Mouse (Mus musculus) cerebellum, postnatal 4 days (tissue): ENCODE results near the gene Fancc.
A peak's percentile ranks its signal among the peaks of the same experiment; 100 is the strongest.

Experiments
- DNase-seq, 2 experiments: peaks; one replicate each; pipeline ENCODE4 v3.0.0; 2022; ENCODE audit warnings: low spot score in 2 of 2, mixed read lengths in 1 of 2

Fancc gene

DNA sequence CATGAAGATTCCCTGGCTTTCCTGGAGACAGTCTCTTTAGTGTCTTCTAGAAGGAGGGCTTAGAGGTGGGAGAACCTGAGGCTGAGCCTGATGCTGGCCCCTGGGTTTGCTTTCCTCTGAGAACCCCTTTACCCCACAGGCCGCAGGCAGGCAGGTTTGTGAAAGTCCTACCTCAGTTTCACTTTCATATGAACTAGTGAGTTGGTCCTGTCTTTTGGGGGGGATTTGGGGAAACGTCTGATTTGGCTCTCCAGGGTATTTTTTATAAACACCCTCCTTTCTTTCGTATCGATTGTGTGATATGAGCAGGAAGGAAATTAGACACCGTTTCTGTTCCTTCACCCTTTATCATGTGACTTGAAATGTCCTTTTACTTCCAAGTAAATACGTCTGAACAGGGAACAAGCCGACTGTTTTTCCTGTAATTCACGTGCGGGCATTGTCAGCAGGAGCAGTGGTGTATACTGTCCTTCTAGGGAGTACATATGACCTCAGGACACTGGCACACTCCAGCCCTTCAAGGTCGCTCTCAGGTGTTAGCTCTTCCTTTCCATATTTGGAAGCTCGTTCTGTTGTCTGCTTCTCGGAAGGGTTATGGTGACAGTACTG lies 250.6 kb downstream of the Fancc start:
- DNase-seq: no peak

GRCm38 (mm10) chr13:63245812-63246211 lies 251.3 kb downstream of the Fancc start:
- no peak for DNase-seq

DNA sequence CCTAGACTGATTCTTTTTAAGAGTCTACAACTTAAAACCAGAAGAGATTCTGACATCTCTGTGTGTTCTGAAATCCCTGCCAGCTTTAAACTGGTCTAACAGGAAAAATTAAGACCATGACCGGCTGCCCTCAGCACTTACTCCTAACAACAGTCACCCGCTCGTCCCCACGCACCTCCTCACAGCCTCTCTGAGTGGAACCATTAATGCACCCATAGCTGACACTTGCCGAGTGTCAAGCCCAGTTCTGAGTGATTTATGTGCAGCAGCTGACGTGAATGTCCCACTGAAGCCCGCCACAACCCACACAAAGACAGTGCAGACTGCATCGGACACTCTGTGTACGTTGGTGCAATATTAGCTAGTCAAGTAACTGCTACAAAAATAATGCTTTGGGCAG lies 251.9 kb downstream of the Fancc start:
- DNase-seq: no peak

DNA sequence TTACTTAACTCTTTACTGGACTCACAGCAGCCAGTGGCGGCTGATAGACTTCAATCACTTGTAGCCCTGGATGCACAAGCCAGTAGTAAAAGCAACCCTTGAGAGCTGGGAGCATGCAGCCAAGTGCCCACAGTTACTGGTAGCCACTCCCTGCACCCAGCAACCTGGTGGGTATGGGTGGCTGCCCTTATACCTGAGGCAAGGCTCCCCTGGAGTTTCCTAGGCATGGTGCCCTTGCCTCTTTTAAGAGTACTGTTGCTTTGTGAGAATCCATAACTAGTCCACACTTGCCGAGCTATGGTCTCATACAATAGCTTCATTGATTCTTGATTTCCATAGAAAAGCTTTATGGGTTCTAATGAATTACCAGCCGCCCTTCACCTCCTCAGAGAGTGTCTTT lies 252.7 kb downstream of the Fancc start:
- no peak for DNase-seq

GRCm38 (mm10) chr13:63243586-63243985 lies 253.5 kb downstream of the Fancc start:
- DNase-seq: no peak

DNA sequence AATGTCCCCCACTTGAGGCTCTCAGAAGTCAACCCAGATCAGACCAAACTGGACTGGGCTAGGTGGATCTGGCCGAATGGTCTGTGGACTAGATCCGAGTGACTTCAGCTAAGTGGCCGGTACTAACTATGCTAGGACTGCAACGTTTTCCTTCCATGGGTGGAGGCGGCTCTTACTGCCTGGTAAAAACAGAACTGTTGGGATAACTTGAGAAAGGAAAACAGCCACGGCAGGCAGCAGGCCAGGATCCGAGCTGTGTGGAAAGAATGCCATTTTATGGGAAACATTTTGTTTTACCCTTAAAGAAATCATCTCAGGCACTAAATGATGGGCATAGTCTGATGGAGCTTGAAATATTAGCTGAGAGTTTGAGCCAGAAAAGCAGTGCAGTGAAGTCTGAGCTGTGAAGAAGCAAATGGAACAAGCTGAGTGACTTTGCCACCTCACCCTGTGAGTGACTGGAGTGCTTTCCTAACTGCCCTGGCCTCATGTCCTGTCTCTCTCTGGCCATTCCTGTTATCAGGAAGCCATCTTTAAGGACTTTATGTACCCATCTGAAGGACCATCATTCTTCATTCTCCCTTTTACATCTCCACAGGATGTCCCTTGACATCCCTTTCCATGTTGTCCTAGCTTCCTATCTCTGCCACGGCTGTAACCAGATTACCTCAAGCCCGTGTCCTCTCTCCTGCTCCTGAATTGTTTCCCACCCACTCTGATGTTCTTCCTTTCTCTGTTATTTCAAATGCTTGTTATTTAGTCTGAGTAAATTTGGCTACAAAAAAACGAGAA lies 254.5 kb downstream of the Fancc start:
- DNase-seq: no peak

DNA sequence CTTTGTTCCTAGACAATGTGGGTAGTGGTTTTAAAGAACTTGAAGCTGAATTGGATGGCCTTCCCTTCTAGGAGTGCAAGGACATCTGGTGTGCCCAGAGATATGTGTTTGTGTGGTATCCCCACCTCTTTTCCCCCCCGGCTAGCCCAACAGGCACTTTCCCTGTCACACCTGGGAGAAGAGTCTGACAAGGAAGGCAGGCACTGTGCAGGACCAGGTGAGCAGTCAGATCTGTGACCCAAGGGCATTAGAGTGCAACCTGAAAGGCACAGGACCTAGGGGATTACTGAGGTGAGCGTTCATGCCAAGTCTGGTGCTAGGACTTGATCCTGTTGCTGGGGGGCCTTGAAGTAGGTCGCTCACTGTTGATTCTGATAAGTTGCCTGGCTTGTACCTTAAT lies 255.4 kb downstream of the Fancc start:
- DNase-seq: no peak

DNA sequence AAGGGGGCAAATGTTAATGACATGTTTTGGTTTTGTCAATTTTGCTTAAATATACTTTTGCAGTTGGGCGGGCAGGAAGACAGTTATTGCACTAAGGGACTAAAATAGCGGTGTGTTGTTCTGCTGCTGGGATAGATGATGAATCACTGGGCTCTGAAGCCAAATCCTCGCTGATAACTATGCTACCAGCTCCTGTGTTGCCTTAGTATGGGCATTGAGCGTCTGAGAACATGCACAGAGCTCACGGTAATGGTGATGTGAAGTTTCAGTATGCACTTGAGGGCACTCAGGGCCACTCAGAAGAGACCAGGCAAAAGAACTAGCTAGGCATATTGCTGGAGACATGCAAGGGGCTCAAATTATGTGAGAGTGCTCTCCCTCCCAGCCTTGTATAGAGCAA lies 256.2 kb downstream of the Fancc start:
- DNase-seq: no peak

DNA sequence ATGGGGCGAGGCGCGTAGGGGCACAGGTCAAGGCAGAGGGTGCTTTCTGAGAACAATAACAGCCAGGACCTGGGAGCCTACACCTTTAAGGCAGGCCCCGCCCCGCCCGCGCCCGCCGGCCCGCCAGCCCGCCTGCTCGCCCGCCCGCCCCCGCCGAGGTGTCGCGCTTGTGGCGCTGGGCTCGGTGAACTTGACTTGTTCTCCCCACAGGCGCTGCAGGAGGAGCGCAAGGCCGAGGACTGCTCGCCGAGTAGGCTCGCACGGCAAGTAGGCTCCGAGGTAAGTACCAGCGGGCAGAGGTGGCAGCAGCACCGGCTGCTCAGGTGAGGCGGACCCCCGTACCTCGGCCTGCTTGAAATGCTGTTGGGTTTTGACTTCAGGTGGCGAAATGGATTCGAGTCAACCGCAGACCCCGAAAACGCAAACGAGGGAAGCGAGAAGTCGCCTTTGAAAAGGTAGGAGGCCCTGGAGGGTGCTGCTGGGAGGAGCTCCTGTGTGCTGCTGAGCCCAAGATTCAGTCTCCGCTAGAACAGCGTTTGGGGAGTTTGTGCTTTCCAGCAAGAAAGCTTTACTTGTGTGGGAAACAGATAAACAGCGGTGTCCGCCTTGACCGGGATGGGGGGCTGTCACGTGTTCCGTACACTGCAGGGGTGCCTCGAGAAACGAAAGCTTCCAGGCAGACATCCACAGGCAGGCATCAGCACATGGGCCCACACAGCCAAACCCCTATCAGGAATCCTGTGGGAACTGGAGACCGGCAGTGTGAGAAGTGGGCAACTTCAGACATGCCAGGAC lies 257.0 kb downstream of the Fancc start:
- peak; percentile 47 to 66 for DNase-seq

GRCm38 (mm10) chr13:63239301-63239804 lies 257.7 kb downstream of the Fancc start:
- DNase-seq: no peak

- DNase-seq: no peak
Observed at GRCm38 (mm10) chr13:63238045-63238444, 259.0 kb downstream of the Fancc start.

- DNase-seq: no peak
Observed at GRCm38 (mm10) chr13:63236159-63236893, 260.8 kb downstream of the Fancc start.

DNA sequence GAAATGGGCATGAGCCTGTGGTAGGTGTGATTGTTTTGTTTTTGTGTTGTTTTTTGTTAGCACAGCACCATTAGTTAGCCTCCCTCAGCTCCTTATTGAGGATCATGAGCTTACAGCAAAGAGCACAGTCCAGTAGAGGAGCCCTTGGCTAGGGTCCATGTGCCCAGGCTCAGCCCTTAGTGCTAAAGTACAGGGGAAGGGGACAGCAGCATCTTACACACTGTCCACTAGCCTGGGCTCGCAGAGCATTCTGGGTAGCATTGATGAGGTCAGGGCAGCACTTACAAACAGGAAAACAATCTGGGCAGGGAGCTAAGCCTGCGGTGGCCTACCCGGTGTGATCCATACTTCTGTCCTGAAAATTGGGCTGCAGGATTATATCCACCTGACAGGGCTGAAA lies 261.5 kb downstream of the Fancc start:
- no peak for DNase-seq
